Mouse (Mus musculus) G1E (cell line): ENCODE measurements around the gene Gm28048. TPM values are rescaled to one million over a fixed set of nuclear protein-coding genes. Genes with fewer than 3 reads are reported as not detected.

ENCODE experiments used
- ATAC-seq: 2 replicates; pipeline ENCODE4 v1.8.0; 2016; ENCODE audit warnings: mild to moderate bottlenecking; ENCODE audit not compliant: insufficient number of reproducible peaks, poor library complexity, low FRiP score, severe bottlenecking; ENCODE audit errors: extremely low read depth
- DNase-seq: peaks from one replicate; pipeline ENCODE4 v3.0.0; 2012; ENCODE audit warnings: low spot score
- H3K27me3 ChIP-seq: 2 replicates; pipeline ENCODE4 v1.6.1; 2012; ENCODE audit warnings: mild to moderate bottlenecking, low read length, inconsistent platforms; ENCODE audit not compliant: insufficient read depth
- H3K36me3 ChIP-seq: replicated peaks from 2 replicates; pipeline ENCODE3; 2012; ENCODE audit warnings: mild to moderate bottlenecking, inconsistent platforms
- H3K4me1 ChIP-seq: 2 replicates; pipeline ENCODE4 v1.6.1; 2012; ENCODE audit warnings: low read depth, low read length, inconsistent platforms, mixed read lengths; ENCODE audit not compliant: insufficient read depth
- H3K4me3 ChIP-seq: 2 replicates; pipeline ENCODE4 v1.5.1; 2012; ENCODE audit warnings: low read depth, mild to moderate bottlenecking, inconsistent platforms, low read length, moderate library complexity, mixed read lengths
- H3K9me3 ChIP-seq: replicated peaks from 2 replicates; pipeline ENCODE4 v1.6.1; 2012; ENCODE audit warnings: inconsistent platforms
- CTCF ChIP-seq: IDR thresholded peaks from 2 replicates; pipeline ENCODE4 v1.5.1; 2012; ENCODE audit warnings: low read depth, low read length, inconsistent platforms, mixed read lengths
- GATA1 ChIP-seq: IDR thresholded peaks from 2 replicates; pipeline ENCODE4 v1.6.1; 2012; ENCODE audit warnings: borderline replicate concordance, low read length, inconsistent platforms, mixed read lengths
- GATA2 ChIP-seq: IDR thresholded peaks from 2 replicates; pipeline ENCODE4 v1.6.1; 2012; ENCODE audit warnings: low read depth, low read length, inconsistent platforms, borderline replicate concordance
- POLR2AphosphoS5 ChIP-seq: IDR thresholded peaks from 2 replicates; pipeline ENCODE4 v1.6.1; 2012; ENCODE audit warnings: low read depth, low read length, inconsistent platforms; ENCODE audit not compliant: insufficient replicate concordance
- TAL1 ChIP-seq: conservative IDR thresholded peaks from 2 replicates; pipeline ENCODE4 v1.6.1; 2012; ENCODE audit warnings: low read depth, low read length, inconsistent platforms, mixed read lengths
- polyA plus RNA-seq: library from polyadenylated mRNA; stranded (reverse); fragments of >175 nt; gene quantifications from 2 replicates; pipeline ENCODE4 v1.2.3, GENCODE M21; 2012
- total RNA-seq, 2 experiments: library from RNA; stranded (forward) in 1 of 2; stranded (reverse) in 1 of 2; fragments of 200-1000 nt in 1 of 2; fragments of >200 nt in 1 of 2; fragmentation: Nextera tagmentation in 1 of 2; gene quantifications; 2 replicates each; pipeline ENCODE4 v1.2.3; 2014 to 2017

Gene Gm28048
- total and polyA plus RNA-seq, 3 experiments: 30.9 to 37.9 TPM; not detected in 1

- H3K4me3 ChIP-seq: no peak overlapping the region
- ATAC-seq (no peak), DNase-seq (no peak)
- H3K4me1 ChIP-seq: peaks cover 68% of the 10 kb centered on the region
- no peaks in the 10 kb centered on the region for H3K9me3 ChIP-seq
- peaks cover 68% of the 10 kb centered on the region for H3K36me3 ChIP-seq
- H3K27me3 ChIP-seq: no peaks in the 10 kb centered on the region
- TF ChIP-seq TAL1 (no peak), CTCF (no peak), POLR2AphosphoS5 (no peak), GATA2 (no peak), GATA1 (no peak)
Observed at GRCm38 (mm10) chr11:22839456-22839855, 142.4 kb downstream of the Gm28048 start.

- no peak for ATAC-seq
- Histone ChIP-seq H3K4me3 (no peak overlapping the region), H3K9me3 (no peaks in the 10 kb centered on the region), H3K27me3 (no peaks in the 10 kb centered on the region), H3K36me3 (peaks cover 72% of the 10 kb centered on the region), H3K4me1 (peaks cover 61% of the 10 kb centered on the region)
- TF ChIP-seq GATA1 (no peak), CTCF (no peak), POLR2AphosphoS5 (no peak), TAL1 (no peak), GATA2 (no peak)
- DNase-seq: no peak
Observed at GRCm38 (mm10) chr11:22838361-22838760, 143.5 kb downstream of the Gm28048 start.

GRCm38 (mm10) chr11:22836269-22836668, 145.6 kb downstream of the Gm28048 start:
- DNase-seq (no peak), ATAC-seq (no peak)
- peaks cover 47% of the 10 kb centered on the region for H3K4me1 ChIP-seq
- H3K27me3 ChIP-seq: no peaks in the 10 kb centered on the region
- no peak overlapping the region for H3K4me3 ChIP-seq
- H3K36me3 ChIP-seq: peaks cover 82% of the 10 kb centered on the region
- no peaks in the 10 kb centered on the region for H3K9me3 ChIP-seq
- no peak for TF ChIP-seq TAL1
- TF ChIP-seq CTCF: no peak

- no peak for ATAC-seq
- H3K9me3 ChIP-seq: no peaks in the 10 kb centered on the region
Observed at GRCm38 (mm10) chr11:22832600-22832999, 149.3 kb downstream of the Gm28048 start.

GRCm38 (mm10) chr11:22831916-22832315, 150.0 kb downstream of the Gm28048 start:
- no peaks in the 10 kb centered on the region for H3K9me3 ChIP-seq

More at GRCm38 (mm10) chr11:22832600-22832999, 149.3 kb downstream of the Gm28048 start:
- Histone ChIP-seq H3K36me3 (peaks cover 90% of the 10 kb centered on the region), H3K27me3 (no peaks in the 10 kb centered on the region), H3K4me3 (no peak overlapping the region), H3K4me1 (peaks cover 46% of the 10 kb centered on the region)
- DNase-seq: no peak
- TF ChIP-seq POLR2AphosphoS5 (no peak), GATA2 (no peak), CTCF (no peak), TAL1 (no peak), GATA1 (no peak)

GRCm38 (mm10) chr11:22830684-22831083, 151.2 kb downstream of the Gm28048 start:
- DNase-seq: no peak
- Histone ChIP-seq H3K4me3 (no peak overlapping the region), H3K9me3 (0 out of 2 replicates have a peak, but pooled peaks cover 2% of the 10 kb centered on the region), H3K4me1 (peaks cover 39% of the 10 kb centered on the region), H3K36me3 (peaks cover 90% of the 10 kb centered on the region), H3K27me3 (no peaks in the 10 kb centered on the region)
- ATAC-seq: no peak
- TF ChIP-seq POLR2AphosphoS5: no peak
- no peak for TF ChIP-seq GATA1
- TF ChIP-seq TAL1: no peak
- TF ChIP-seq GATA2: no peak
- no peak for TF ChIP-seq CTCF

More at GRCm38 (mm10) chr11:22831916-22832315, 150.0 kb downstream of the Gm28048 start:
- peaks cover 93% of the 10 kb centered on the region for H3K36me3 ChIP-seq
- TF ChIP-seq POLR2AphosphoS5 (no peak), GATA2 (no peak), CTCF (no peak), TAL1 (no peak), GATA1 (no peak)
- peaks cover 47% of the 10 kb centered on the region for H3K4me1 ChIP-seq
- H3K27me3 ChIP-seq: no peaks in the 10 kb centered on the region
- ATAC-seq (no peak), DNase-seq (no peak)
- H3K4me3 ChIP-seq: no peak overlapping the region

- H3K27me3 ChIP-seq: no peaks in the 10 kb centered on the region
- H3K36me3 ChIP-seq: peaks cover 85% of the 10 kb centered on the region
- DNase-seq (no peak), ATAC-seq (no peak)
- peaks cover 36% of the 10 kb centered on the region for H3K4me1 ChIP-seq
- TF ChIP-seq POLR2AphosphoS5 (no peak), GATA1 (no peak), TAL1 (no peak), GATA2 (no peak), CTCF (no peak)
- 0 out of 2 replicates have a peak, but pooled peaks cover 2% of the 10 kb centered on the region for H3K9me3 ChIP-seq
- no peak overlapping the region for H3K4me3 ChIP-seq
Observed at GRCm38 (mm10) chr11:22830179-22830611, 151.7 kb downstream of the Gm28048 start.
